Mouse (Mus musculus): ENCODE data around the gene Map2k3. TPM values are rescaled to one million over a fixed set of nuclear protein-coding genes. Genes with fewer than 3 reads are reported as not detected.

Gene Map2k3
- total RNA-seq, 2 experiments from 2014 or later, result 86.9 to 151 TPM

DNA sequence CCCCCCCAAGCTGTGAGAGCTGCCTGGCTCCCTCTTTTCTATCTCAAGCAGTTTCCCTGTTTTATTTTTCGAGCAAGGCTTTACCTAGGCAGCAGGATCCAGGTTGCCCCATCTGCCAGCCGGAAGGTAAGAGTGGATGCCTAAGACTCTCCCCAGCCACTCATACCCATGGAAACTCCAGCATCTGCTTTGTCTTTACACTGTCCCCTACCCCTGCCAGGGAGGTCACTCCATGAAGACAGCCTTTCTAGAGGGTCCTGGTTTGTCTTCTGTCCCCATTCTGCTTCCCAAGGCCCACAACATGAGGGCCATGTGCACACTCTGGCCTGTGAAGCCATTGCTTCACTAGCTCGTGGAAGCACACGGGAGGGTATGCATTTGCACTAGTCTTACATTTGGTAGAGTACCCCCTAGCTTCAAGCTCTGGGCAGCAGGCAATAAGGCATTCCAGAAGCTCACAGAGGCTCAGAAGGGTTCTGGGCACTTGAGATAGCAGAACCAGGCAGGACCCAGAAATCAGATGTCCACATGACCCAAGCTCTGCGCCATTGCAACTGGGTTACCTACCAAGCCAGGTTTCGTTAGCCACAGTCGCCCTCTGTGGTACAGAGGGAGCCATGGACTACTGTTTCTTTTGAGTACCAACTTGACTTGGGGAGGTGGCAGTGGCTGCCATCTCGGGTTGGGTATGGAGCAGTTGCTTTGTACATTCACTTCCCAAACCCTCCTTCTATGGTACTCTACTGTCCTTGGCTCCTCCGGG is 24.0 kb downstream of the Map2k3 start:
- DNase-seq, result no peak

DNA sequence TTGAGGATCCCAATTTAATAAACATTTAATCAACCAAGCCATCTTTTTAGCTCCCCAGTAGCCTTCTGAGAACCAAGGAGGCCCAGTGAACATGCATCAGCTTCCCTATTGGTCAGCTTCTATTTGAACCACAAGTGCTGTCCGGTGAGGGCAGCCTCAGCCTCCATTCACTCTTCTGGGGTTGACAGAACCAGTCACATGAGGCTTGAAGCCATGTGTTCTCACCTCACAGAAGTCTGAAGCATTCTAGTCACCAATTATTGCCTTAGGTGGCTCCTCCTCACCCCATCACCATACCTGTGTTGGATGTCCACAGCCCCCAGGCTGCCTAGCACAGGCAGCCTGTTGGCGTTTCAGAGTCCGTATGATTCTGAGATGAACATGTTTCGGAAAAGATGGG is 27.1 kb downstream of the Map2k3 start:
- no peak for DNase-seq

DNA sequence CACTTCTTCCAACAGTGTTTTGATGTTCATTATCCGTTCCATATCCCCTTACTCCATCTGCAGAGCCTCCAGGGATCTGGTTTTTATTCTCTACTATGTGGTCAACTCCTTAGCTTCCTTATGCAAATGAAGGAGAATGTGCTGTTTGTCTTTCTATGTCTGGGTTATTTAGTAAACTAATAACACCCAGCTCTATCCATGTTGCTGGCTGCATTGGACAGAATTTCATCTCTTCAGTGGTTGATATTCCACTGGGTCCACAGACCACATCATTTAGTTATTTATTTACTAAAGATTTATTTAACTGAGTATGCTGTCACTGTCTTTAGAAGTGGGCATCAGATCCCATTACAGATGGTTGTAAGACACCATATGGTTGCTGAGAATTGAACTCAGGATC is 29.3 kb downstream of the Map2k3 start:
- no peak for DNase-seq

DNA sequence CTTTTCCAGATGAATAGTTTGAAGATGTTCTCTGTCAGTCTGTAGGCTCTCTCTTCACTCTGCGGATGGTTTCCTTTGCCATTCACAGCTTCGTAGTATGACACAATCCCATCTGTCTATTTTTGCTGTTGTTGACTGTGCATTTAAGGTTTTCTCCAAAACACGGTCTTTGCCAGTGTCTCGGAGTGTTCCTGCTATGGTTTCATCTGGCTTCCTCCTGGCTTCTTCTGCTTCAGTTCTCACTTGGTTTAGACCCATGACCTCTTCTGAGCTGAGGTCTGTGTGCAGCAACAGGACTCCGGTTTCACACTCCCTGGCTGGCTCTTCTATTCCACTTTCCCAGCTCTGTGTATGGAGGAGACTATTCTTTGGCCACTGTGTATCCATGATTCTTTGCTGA is 30.9 kb downstream of the Map2k3 start:
- no peak for DNase-seq

DNA sequence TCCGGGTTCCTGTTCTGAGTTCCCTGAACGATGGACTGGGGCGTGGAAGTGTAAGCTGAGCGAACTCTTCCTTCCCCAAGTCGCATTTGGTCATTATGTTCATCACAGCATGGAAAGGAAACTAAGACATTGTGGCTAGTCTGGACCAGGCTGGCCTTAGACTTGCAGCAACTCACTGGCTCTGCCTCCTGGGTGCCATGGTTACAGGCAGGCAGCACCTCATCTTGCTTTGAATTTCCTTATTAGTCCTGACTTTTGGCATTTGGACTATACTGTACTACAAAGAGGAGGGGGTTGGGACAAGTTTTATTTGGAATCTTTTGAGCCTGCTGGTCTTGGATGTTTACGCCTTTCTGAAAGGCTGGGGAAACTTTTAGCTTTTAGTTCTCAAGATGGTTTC is 35.1 kb downstream of the Map2k3 start:
- no peak for DNase-seq

DNA sequence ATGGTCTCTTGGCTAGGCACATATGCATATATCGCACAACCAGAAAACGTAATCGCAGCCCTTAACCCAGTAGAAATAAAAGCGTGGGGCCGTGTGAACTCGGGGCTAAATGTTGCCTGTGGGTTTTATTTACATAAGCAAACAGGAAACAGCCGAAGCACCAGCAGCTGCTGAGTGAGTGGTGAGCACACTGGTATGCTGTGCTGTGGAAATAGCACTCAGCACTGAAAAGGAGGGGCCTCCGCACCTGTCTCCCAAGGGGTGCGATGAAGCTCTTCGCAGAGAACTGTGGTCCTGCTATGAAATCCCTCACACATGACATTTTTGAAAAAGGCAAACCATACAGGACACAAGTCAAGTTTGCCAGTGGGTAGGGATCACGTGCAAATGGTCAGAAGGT is 43.3 kb downstream of the Map2k3 start:
- no peak for DNase-seq

DNA sequence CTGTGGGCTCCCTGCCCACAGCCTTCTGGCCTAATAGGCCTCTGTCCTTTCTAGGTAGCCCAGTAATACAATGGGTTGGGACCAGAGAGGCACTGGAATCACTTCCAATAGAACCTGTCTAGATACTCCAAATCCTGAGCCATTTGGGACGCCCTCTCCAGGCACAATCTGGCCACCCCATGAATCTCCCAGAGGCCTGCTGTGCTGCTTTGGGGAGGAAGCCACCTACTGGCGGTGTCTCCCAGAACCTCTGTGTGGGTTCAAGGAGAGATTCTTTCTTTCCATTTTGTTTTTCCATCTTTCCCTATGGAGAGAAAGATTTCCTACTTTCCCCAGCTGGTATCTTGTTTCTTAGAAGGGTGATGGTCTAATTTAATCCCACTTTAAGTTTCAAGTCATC is 44.4 kb downstream of the Map2k3 start:
- DNase-seq, result no peak

DNA sequence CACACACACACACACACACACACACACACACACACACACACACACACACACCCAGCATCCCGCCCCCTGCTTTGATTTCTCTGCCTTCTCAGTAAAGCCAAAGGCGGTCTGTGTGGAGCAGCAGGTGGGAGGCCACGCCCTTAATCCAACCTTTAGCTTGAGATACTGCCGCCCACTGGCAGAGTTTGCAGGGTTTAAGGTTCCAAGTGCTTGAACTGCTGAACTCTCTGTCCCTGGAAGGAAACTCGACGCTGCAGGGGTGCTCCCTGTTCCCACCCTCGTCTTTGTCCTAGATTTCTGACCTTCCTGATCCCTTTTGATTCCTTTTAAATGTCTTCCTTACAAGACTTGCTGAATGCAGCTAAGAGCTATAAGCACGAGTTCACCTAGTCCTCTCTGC is 44.9 kb downstream of the Map2k3 start:
- DNase-seq, result peak in 1 of 2 experiments; percentile 19

DNA sequence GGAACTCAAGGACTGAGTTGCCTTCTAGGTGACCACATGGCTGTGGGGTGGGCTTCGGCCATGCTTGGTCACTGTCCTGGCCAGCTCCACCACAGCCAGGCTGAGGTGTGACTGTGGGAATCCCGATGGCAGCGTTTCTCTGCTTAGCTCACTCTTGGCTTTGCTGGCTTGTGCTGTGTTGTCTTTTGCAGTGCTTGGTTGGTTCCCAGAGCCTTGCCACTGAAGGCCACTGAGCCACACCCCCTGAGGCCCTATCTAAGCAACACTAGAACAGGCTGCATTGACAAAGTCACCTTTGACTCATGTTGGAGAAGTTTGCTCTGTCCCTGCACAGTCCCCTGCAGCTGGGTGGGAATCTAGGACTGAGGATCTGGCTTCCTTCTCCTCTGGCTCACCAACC is 45.3 kb downstream of the Map2k3 start:
- DNase-seq, result peak; percentile 76 to 79

DNA sequence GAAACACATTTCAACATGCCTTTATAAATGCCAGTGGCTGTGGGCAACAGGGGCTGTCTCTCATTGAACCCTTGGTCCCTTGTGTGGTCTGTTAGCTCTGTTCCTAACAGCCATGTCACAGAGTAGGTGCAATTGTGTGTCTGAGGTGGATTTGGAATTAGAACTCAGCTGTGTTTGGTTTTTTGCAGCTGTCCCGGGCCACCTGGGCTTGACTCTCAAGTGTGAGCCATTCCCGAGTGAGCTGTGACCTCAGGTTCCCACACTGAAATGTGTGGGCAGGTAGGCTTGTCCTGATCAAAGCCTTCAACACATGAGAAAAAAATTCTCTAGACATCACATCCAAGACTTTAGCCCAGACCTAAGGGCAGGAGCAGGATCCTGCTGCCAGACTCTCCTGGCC is 46.8 kb downstream of the Map2k3 start:
- DNase-seq, result no peak

DNA sequence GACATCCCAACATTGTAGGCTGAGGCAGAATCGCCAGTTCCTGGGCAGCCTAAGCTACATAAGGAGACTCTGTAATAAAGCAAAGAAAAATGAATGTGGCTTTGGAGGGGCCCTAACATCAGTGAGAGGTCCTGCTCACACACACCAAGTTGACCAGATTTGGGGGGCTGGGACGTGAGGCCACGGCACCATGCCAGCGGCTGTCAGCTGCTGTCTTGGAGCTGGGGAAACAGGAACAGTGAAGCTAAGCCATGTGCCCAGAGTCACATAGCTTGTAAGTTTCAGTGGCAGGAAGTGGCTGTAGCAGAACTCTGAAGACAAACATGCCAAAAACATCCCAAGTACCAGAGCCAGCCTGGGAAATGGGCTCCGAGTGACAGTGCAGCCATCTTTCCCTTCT is 48.0 kb downstream of the Map2k3 start:
- no peak for DNase-seq

DNA sequence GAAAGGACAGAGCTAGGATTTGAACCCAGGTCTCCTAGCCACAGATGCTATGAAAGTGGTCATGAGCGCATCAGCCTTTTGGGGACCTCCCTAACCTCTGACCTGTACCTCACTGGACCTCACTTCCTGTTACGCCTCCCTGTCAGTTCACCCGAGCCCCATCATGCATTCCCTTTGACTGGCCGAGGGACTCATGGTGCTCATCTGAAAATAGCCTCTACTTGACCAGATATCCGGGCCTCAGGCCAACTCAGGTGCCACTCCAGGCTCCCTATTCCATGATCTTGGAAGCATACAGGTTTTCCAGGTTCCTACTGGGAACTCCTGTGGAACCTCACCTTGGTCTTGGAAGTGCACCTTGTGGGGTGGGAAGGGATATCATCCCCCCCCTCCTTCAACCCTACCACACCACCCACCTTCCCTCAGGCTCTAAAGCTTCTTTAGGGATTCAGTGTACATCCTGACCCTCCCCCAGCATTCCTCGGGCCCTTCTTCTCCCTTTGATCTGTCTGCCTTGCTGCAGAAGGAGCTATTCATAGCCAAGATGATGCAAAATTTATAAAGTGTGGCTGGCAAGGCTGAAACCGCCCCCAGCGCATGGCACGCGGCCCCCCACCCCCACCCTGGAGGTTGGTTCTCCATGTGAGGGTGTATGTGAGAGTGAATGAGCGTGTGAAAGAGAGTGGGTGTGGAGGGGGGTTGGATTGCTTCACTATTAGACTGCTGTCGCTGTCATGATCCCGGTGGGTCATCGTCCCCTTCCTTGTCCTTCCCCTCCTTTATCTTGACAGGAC is 50.1 kb downstream of the Map2k3 start:
- DNase-seq, result peak in 1 of 2 experiments; percentile 20

DNA sequence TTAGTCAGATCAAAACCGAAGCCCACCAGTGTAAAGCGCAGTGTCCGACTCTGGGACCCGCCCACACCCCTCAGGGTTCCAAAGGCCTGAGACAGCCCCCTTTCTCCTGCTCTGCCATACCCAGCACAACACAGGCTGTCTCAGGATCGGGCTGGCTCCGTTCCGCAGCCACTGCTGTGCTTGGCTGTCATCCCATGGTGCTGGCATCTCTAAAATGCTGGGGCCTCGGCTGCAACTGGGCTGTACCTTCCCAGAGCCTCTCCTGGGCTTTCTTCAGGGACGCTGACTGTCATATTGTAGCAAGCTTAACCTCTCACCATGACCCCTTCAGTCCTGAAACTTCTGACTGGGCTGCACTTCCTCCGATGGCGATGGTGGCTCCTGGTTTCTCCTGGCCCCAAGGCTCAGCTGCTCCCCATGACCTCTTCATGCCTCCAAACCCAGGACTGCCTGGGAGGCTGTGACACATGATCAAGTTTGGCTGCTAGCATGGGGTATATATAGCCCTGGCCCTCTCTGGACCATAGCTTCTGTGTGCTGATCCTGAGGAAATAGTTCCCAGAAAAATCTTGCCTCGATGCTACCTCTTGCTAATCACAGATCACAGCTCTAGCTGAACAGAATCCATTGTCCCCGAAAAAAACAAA is 53.2 kb downstream of the Map2k3 start:
- peak in 1 of 2 experiments; percentile 34 for DNase-seq

DNA sequence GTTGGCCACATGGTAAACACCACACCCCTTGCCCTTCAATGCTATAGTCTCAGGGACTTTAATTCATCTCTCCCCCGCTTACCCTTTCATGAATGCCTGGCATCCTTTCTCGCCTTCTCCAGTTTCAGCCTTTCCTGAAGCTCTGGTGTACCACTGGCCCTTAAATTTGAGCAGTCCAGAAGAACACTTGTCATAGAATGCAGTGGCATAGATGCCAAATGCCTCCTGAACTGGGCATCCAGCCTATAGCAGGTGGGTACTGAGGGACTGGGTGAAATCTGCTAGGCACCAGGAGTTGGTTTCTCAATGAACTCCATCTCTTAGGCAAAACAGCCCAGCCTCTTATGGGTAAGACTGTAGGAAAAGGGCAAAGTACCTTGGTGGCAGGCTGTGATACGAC is 58.6 kb downstream of the Map2k3 start:
- DNase-seq, result no peak

Other genes with a start within 250 kb of the Map2k3 start
- 10 to 100 TPM; 23.6 to 24.7 TPM for gene Llgl1, start 232.3 kb upstream of the Map2k3 start, total RNA-seq (2021)
- gene Flii, start 204.8 kb upstream of the Map2k3 start, total RNA-seq (2021), result 100 to 1,000 TPM; 137 to 162 TPM
- gene Mief2, start 203.6 kb upstream of the Map2k3 start, total RNA-seq (2021), result 10 to 100 TPM; 27.7 to 38.1 TPM
- 10 to 100 TPM in 1 of 2 experiments, 1 to 10 TPM in 1; 6.5 to 10.7 TPM for gene Top3a, start 154.7 kb upstream of the Map2k3 start, total RNA-seq (2021)
- gene Smcr8, start 154.5 kb upstream of the Map2k3 start, total RNA-seq (2021), result 10 to 100 TPM; 23.7 to 24.9 TPM
- gene Shmt1, start 120.3 kb upstream of the Map2k3 start, total RNA-seq (2021), result 10 to 100 TPM; 40.4 to 80.2 TPM
- gene Dhrs7b, start 101.4 kb upstream of the Map2k3 start, total RNA-seq (2021), result 10 to 100 TPM; 50.0 to 51.1 TPM
- gene Tmem11, start 52.8 kb upstream of the Map2k3 start, total RNA-seq (2021), result 10 to 100 TPM; 41.3 to 46.3 TPM
- gene Natd1, start 17.3 kb upstream of the Map2k3 start, total RNA-seq (2021), result 10 to 100 TPM; 19.5 to 26.3 TPM
- 1 to 10 TPM; 1.3 to 2.5 TPM for gene Kcnj12, start 90.5 kb downstream of the Map2k3 start, total RNA-seq (2021)
- gene Tnfrsf13b, start 194.7 kb downstream of the Map2k3 start, total RNA-seq (2021), result 1 to 10 TPM in 1 of 2 experiments, under 1 TPM in 1; 0.40 to 1.1 TPM
- 10 to 100 TPM; 59.1 to 99.4 TPM for gene Usp22, start 243.0 kb downstream of the Map2k3 start, total RNA-seq (2021)